ENCODE assay signal across 9 mouse cellular contexts in the genomic region with DNA sequence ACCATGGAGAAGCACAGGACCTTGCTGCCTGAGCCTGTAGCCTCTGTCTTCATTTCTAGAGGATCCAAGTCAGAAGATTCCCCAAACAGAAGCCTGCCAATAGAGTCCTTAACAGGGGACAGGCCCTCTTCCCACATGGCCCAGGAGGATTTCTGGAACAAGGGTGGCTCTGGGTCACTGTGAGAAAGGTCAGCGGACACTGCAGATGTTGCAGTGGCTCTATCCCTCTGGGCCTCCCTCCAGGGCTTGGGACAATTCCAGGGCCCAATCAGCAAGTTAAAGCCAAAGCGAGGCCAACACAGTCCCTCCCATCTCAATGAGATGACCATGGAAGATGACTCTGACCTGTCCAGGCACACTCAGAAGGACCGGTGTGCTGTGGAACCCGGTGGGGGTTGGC.
DNase-seq lines count a peak whose midpoint lies in the region; ATAC-seq and TF ChIP-seq lines count a peak whose summit lies in the region.
"Had no signal": no experiment of that assay in that cellular context is flagged by ENCODE, and none has a peak within 500 bp of the region (broad histone marks: within the 10 kb centered on the region; RNA-seq: fewer than 3 reads in every experiment).

No protein-coding gene starts in this region.

- H3K4me2 ChIP-seq in liver, embryonic 11.5 days, result no peak overlapping the region
- H3K4me2 ChIP-seq in hindbrain, embryonic 12.5 days (replicated peaks), result no peak overlapping the region

- H3K9ac ChIP-seq in liver, adult 2 months (ENCODE audit: low read depth, low read length), result peak overlapping the region; percentile 14; the same call in 1 of the 2 replicates
- H3K9ac ChIP-seq in liver, embryonic 11.5 days (ENCODE audit: low read depth, low read length), result no peak overlapping the region
- H3K9ac ChIP-seq in hindbrain, embryonic 12.5 days, result no peak overlapping the region

- H3K4me1 ChIP-seq in liver, adult 2 months (ENCODE audit: control insufficient read depth, insufficient read depth, low read length), result peaks cover 28% of the 10 kb centered on the region
- no peaks in the 10 kb centered on the region for H3K4me1 ChIP-seq in liver, embryonic 11.5 days (replicated peaks; ENCODE audit: control insufficient read depth, insufficient read depth, low read length)
- 0 out of 2 replicates have a peak, but pooled peaks cover 5% of the 10 kb centered on the region for H3K4me1 ChIP-seq in hindbrain, embryonic 12.5 days
- H3K4me1 ChIP-seq: megakaryocyte, embryonic 14.5 days had no signal

- DNase-seq in liver, adult 2 months (ENCODE audit: extremely low read depth, low read depth, low spot score), result peak; percentile 98
- no peak for DNase-seq in liver, embryonic 11.5 days (ENCODE audit: low spot score)
- peak; percentile 95 for DNase-seq in gastrocnemius, adult 2 months
- peak; percentile 90 to 96 for DNase-seq in kidney, postnatal 25 days
- DNase-seq in urinary bladder, postnatal 25 days (ENCODE audit: low spot score), result peak; percentile 54
- no peak for DNase-seq in cerebellum, adult 11 months
- DNase-seq in thymus, postnatal 14 days, result no peak

- TF ChIP-seq CTCF in liver, adult 2 months (IDR thresholded peaks at IDR 0.05; ENCODE audit: low read depth, low read length), result no peak
- TF ChIP-seq CTCF in gastrocnemius, adult 2 months (IDR thresholded peaks at IDR 0.05), result no peak

- no peak overlapping the region for H3K4me3 ChIP-seq in liver, adult 2 months (ENCODE audit: insufficient read depth, low read depth, low read length)
- H3K4me3 ChIP-seq in liver, embryonic 11.5 days (ENCODE audit: low read depth, low read length), result no peak overlapping the region
- H3K4me3 ChIP-seq in gastrocnemius, adult 2 months, result no peak overlapping the region
- H3K4me3 ChIP-seq in hindbrain, embryonic 12.5 days, result no peak overlapping the region
- H3K4me3 ChIP-seq: megakaryocyte, embryonic 14.5 days had no signal

- H3K27me3 ChIP-seq in liver, adult 2 months (ENCODE audit: control insufficient read depth, insufficient read depth, low read length), result no peaks in the 10 kb centered on the region
- no peaks in the 10 kb centered on the region for H3K27me3 ChIP-seq in liver, embryonic 11.5 days (replicated peaks; ENCODE audit: control insufficient read depth, insufficient read depth, low read length)
- no peaks in the 10 kb centered on the region for H3K27me3 ChIP-seq in hindbrain, embryonic 12.5 days

- H3K9me3 ChIP-seq in liver, embryonic 11.5 days (ENCODE audit: control insufficient read depth, low read length), result no peaks in the 10 kb centered on the region
- no peaks in the 10 kb centered on the region for H3K9me3 ChIP-seq in hindbrain, embryonic 12.5 days (replicated peaks)

- 11% methylated on average over 4 of the region's 4 CpGs for WGBS in liver, adult 2 months
- 81% methylated on average over 4 of the region's 4 CpGs for WGBS in liver, embryonic 11.5 days
- 91% methylated on average over 4 of the region's 4 CpGs for WGBS in hindbrain, embryonic 12.5 days

- ATAC-seq in liver, embryonic 11.5 days (replicated peaks; ENCODE audit: low FRiP score), result no peak
- no peak for ATAC-seq in hindbrain, embryonic 12.5 days (ENCODE audit: low FRiP score)

- no peaks in the 10 kb centered on the region for H3K79me2 ChIP-seq in liver, adult 2 months (ENCODE audit: control insufficient read depth, insufficient read depth, low read length)

- peak overlapping the region; percentile 91 for H3K27ac ChIP-seq in liver, adult 2 months (replicated peaks; ENCODE audit: insufficient read depth, low read depth, low read length)
- H3K27ac ChIP-seq in liver, embryonic 11.5 days (ENCODE audit: low read depth, low read length), result no peak overlapping the region
- peak overlapping the region; percentile 88 for H3K27ac ChIP-seq in gastrocnemius, adult 2 months
- no peak overlapping the region for H3K27ac ChIP-seq in hindbrain, embryonic 12.5 days

- intact Hi-C loops in gastrocnemius, adult 2 months (cut with DNase I), result no loop called here

- TF ChIP-seq POLR2A in liver, adult 2 months (IDR thresholded peaks at IDR 0.05; ENCODE audit: extremely low read depth, insufficient read depth, low read length), result no peak

- H3K36me3 ChIP-seq in liver, adult 2 months (ENCODE audit: control insufficient read depth, insufficient read depth, low read length), result no peaks in the 10 kb centered on the region
- no peaks in the 10 kb centered on the region for H3K36me3 ChIP-seq in liver, embryonic 11.5 days (ENCODE audit: control insufficient read depth, insufficient read depth, low read length)
- H3K36me3 ChIP-seq in hindbrain, embryonic 12.5 days, result no peaks in the 10 kb centered on the region

Comparison
In these comparisons a context has a peak if more than half of its experiments do, and no peak if none do; other contexts are left out.
1. DNase-seq: peak in liver, adult 2 months (single experiment), gastrocnemius, adult 2 months (single experiment), kidney, postnatal 25 days (2 of 2) and urinary bladder, postnatal 25 days (single experiment); none in liver, embryonic 11.5 days (single experiment), cerebellum, adult 11 months (single experiment) and thymus, postnatal 14 days (single experiment).
2. H3K27ac ChIP-seq: peak in liver, adult 2 months (single experiment) and gastrocnemius, adult 2 months (single experiment); none in liver, embryonic 11.5 days (single experiment) and hindbrain, embryonic 12.5 days (single experiment).